Mouse (Mus musculus): ENCODE measurements at regions not wholly inside any gene's neighbourhood (a gene's known extent, or its start where the extent isn't known, plus 50 kb on each side); places are given as distances from the start of the nearest gene placed in this dataset.
A peak's percentile ranks its signal among the peaks of the same experiment; 100 is the strongest.

- 76% methylated on average over 5 of the region's 5 CpGs for WGBS
- no peak overlapping the region for H3K27ac ChIP-seq (ENCODE audit: low read depth, low read length)
- H3K27me3 ChIP-seq (replicated peaks; ENCODE audit: control insufficient read depth, insufficient read depth, low read length) = no peaks in the 10 kb centered on the region
- no peak overlapping the region for H3K4me3 ChIP-seq (ENCODE audit: low read depth, low read length)
- ATAC-seq (replicated peaks; ENCODE audit: low FRiP score) (no peak), DNase-seq (ENCODE audit: low spot score) (no peak)
- H3K9ac ChIP-seq (ENCODE audit: low read depth, low read length) = no peak overlapping the region
- peaks cover 5% of the 10 kb centered on the region for H3K4me1 ChIP-seq (replicated peaks; ENCODE audit: control insufficient read depth, insufficient read depth, low read length)
- no peaks in the 10 kb centered on the region for H3K36me3 ChIP-seq (ENCODE audit: control insufficient read depth, insufficient read depth, low read length)
- H3K4me2 ChIP-seq = no peak overlapping the region
- H3K9me3 ChIP-seq (ENCODE audit: control insufficient read depth, low read length) = no peaks in the 10 kb centered on the region
These were observed 3371.7 kb upstream of the Gm7489 start for GRCm38 (mm10) chr15:50513036-50513435.

DNA sequence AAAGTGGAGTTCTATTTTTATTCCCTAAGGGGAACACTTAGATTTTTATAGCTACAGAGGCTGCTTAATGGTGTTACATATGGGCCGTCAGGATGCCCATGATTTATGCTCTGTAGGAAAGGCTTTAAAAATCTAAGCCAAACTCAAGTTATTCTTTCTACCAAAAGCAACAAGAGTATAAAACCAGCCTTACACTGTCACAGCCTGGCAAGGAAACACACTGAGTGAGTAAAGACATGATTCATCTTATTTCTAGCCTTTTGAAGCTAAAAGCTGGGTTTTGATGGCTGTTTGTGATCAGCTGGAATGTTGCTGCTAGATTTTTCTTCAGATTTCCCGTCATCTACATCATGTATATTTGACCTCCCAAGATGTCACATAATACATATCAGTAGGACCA lies 3359.9 kb upstream of the Gm7489 start:
- Histone ChIP-seq H3K36me3 (ENCODE audit: control insufficient read depth, insufficient read depth, low read length) (no peaks in the 10 kb centered on the region), H3K27ac (ENCODE audit: low read depth, low read length) (no peak overlapping the region), H3K4me1 (replicated peaks; ENCODE audit: control insufficient read depth, insufficient read depth, low read length) (no peaks in the 10 kb centered on the region), H3K4me3 (ENCODE audit: low read depth, low read length) (no peak overlapping the region), H3K4me2 (no peak overlapping the region), H3K27me3 (replicated peaks; ENCODE audit: control insufficient read depth, insufficient read depth, low read length) (no peaks in the 10 kb centered on the region), H3K9me3 (ENCODE audit: control insufficient read depth, low read length) (no peaks in the 10 kb centered on the region), H3K9ac (ENCODE audit: low read depth, low read length) (no peak overlapping the region)
- no peak for ATAC-seq (replicated peaks; ENCODE audit: low FRiP score)
- WGBS = 86% methylated on average over 2 of the region's 2 CpGs
- DNase-seq (ENCODE audit: low spot score) = no peak

GRCm38 (mm10) chr15:50534490-50534889 lies 3350.2 kb upstream of the Gm7489 start:
- no peak overlapping the region for H3K27ac ChIP-seq (ENCODE audit: low read depth, low read length)
- H3K4me2 ChIP-seq = no peak overlapping the region
- no peaks in the 10 kb centered on the region for H3K36me3 ChIP-seq (ENCODE audit: control insufficient read depth, insufficient read depth, low read length)
- no peak for ATAC-seq (replicated peaks; ENCODE audit: low FRiP score)
- no peak for DNase-seq (ENCODE audit: low spot score)
- no peak overlapping the region for H3K4me3 ChIP-seq (ENCODE audit: low read depth, low read length)
- no peaks in the 10 kb centered on the region for H3K27me3 ChIP-seq (replicated peaks; ENCODE audit: control insufficient read depth, insufficient read depth, low read length)
- H3K9ac ChIP-seq (ENCODE audit: low read depth, low read length) = no peak overlapping the region
- WGBS = 86% methylated on average over 1 of the region's 1 CpGs
- no peaks in the 10 kb centered on the region for H3K4me1 ChIP-seq (replicated peaks; ENCODE audit: control insufficient read depth, insufficient read depth, low read length)
- H3K9me3 ChIP-seq (ENCODE audit: control insufficient read depth, low read length) = no peaks in the 10 kb centered on the region

GRCm38 (mm10) chr15:50563611-50564010 lies 3321.1 kb upstream of the Gm7489 start:
- DNase-seq (ENCODE audit: low spot score) (no peak), ATAC-seq (replicated peaks; ENCODE audit: low FRiP score) (no peak)
- Histone ChIP-seq H3K27me3 (replicated peaks; ENCODE audit: control insufficient read depth, insufficient read depth, low read length) (no peaks in the 10 kb centered on the region), H3K4me3 (ENCODE audit: low read depth, low read length) (no peak overlapping the region), H3K4me2 (no peak overlapping the region), H3K9me3 (ENCODE audit: control insufficient read depth, low read length) (no peaks in the 10 kb centered on the region), H3K9ac (ENCODE audit: low read depth, low read length) (no peak overlapping the region), H3K4me1 (replicated peaks; ENCODE audit: control insufficient read depth, insufficient read depth, low read length) (no peaks in the 10 kb centered on the region), H3K36me3 (ENCODE audit: control insufficient read depth, insufficient read depth, low read length) (no peaks in the 10 kb centered on the region), H3K27ac (ENCODE audit: low read depth, low read length) (no peak overlapping the region)
- WGBS = 87% methylated on average over 3 of the region's 3 CpGs

DNA sequence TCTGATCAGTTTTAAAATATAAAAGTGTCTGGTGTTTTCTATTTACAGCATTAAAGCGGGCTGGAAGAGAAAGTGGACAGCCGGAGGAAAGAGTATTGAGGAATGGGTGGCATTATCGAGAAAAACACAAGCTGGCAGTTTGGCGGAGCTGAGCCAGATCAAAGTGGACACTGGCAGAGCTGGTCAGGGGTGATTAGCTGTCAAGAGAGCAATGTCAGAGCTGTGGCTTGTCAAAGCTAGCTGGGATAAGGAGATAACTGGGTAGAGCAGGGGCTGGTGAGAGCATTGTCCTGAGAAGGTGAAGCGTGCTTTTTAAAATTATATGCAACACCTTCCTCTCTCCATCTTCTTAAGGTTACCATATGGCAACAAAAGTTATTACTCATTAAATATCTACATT lies 3303.9 kb upstream of the Gm7489 start:
- no peak overlapping the region for H3K9ac ChIP-seq (ENCODE audit: low read depth, low read length)
- 60% methylated on average over 5 of the region's 5 CpGs for WGBS
- H3K4me2 ChIP-seq = no peak overlapping the region
- no peak overlapping the region for H3K4me3 ChIP-seq (ENCODE audit: low read depth, low read length)
- no peak for DNase-seq (ENCODE audit: low spot score)
- no peaks in the 10 kb centered on the region for H3K27me3 ChIP-seq (replicated peaks; ENCODE audit: control insufficient read depth, insufficient read depth, low read length)
- no peaks in the 10 kb centered on the region for H3K36me3 ChIP-seq (ENCODE audit: control insufficient read depth, insufficient read depth, low read length)
- H3K4me1 ChIP-seq (replicated peaks; ENCODE audit: control insufficient read depth, insufficient read depth, low read length) = no peaks in the 10 kb centered on the region
- H3K27ac ChIP-seq (ENCODE audit: low read depth, low read length) = no peak overlapping the region
- ATAC-seq (replicated peaks; ENCODE audit: low FRiP score) = peak; percentile 89
- no peaks in the 10 kb centered on the region for H3K9me3 ChIP-seq (ENCODE audit: control insufficient read depth, low read length)

GRCm38 (mm10) chr15:50583951-50584350 lies 3300.8 kb upstream of the Gm7489 start:
- Histone ChIP-seq H3K27ac (ENCODE audit: low read depth, low read length) (no peak overlapping the region), H3K27me3 (replicated peaks; ENCODE audit: control insufficient read depth, insufficient read depth, low read length) (no peaks in the 10 kb centered on the region)
- no peak for ATAC-seq (replicated peaks; ENCODE audit: low FRiP score)

GRCm38 (mm10) chr15:50585496-50585895 lies 3299.2 kb upstream of the Gm7489 start:
- ATAC-seq (replicated peaks; ENCODE audit: low FRiP score) = no peak
- DNase-seq (ENCODE audit: low spot score) = no peak
- WGBS = 79% methylated on average over 6 of the region's 6 CpGs
- no peak overlapping the region for H3K4me3 ChIP-seq (ENCODE audit: low read depth, low read length)
- no peaks in the 10 kb centered on the region for H3K27me3 ChIP-seq (replicated peaks; ENCODE audit: control insufficient read depth, insufficient read depth, low read length)
- no peak overlapping the region for H3K9ac ChIP-seq (ENCODE audit: low read depth, low read length)
- H3K9me3 ChIP-seq (ENCODE audit: control insufficient read depth, low read length) = no peaks in the 10 kb centered on the region
- H3K4me1 ChIP-seq (replicated peaks; ENCODE audit: control insufficient read depth, insufficient read depth, low read length) = no peaks in the 10 kb centered on the region
- no peak overlapping the region for H3K27ac ChIP-seq (ENCODE audit: low read depth, low read length)
- no peak overlapping the region for H3K4me2 ChIP-seq
- H3K36me3 ChIP-seq (ENCODE audit: control insufficient read depth, insufficient read depth, low read length) = no peaks in the 10 kb centered on the region

More at GRCm38 (mm10) chr15:50583951-50584350, 3300.8 kb upstream of the Gm7489 start:
- H3K36me3 ChIP-seq (ENCODE audit: control insufficient read depth, insufficient read depth, low read length) = no peaks in the 10 kb centered on the region
- H3K9ac ChIP-seq (ENCODE audit: low read depth, low read length) = no peak overlapping the region
- H3K4me3 ChIP-seq (ENCODE audit: low read depth, low read length) = no peak overlapping the region
- DNase-seq (ENCODE audit: low spot score) = no peak
- H3K4me1 ChIP-seq (replicated peaks; ENCODE audit: control insufficient read depth, insufficient read depth, low read length) = no peaks in the 10 kb centered on the region
- H3K4me2 ChIP-seq = no peak overlapping the region
- no peaks in the 10 kb centered on the region for H3K9me3 ChIP-seq (ENCODE audit: control insufficient read depth, low read length)
